Comparison of ENCODE assay signal across 25 mouse cellular contexts in genomic region chr2:69050189-69050588, GRCm38 (mm10).
DNase-seq lines count a peak whose midpoint lies in the region; ATAC-seq and TF ChIP-seq lines count a peak whose summit lies in the region.
"Had no signal": no experiment of that assay in that cellular context is flagged by ENCODE, and none has a peak within 500 bp of the region (broad histone marks: within the 10 kb centered on the region; RNA-seq: fewer than 3 reads in every experiment).

No protein-coding gene starts in this region.

- no peaks in the 10 kb centered on the region for H3K9me3 ChIP-seq in lung, embryonic 15.5 days
- no peaks in the 10 kb centered on the region for H3K9me3 ChIP-seq in lung, postnatal 0 days (ENCODE audit: low read length)
- H3K9me3 ChIP-seq: embryonic facial prominence, embryonic 12.5 days; embryonic facial prominence, embryonic 15.5 days; heart, embryonic 12.5 days; heart, embryonic 15.5 days had no signal

- H3K27me3 ChIP-seq in lung, embryonic 15.5 days, result no peaks in the 10 kb centered on the region
- H3K27me3 ChIP-seq in lung, postnatal 0 days (replicated peaks; ENCODE audit: insufficient read depth, low read length), result no peaks in the 10 kb centered on the region
- H3K27me3 ChIP-seq: embryonic facial prominence, embryonic 12.5 days; embryonic facial prominence, embryonic 15.5 days; heart, embryonic 12.5 days; heart, embryonic 15.5 days; Patski had no signal

- H3K9ac ChIP-seq in lung, embryonic 15.5 days, result no peak overlapping the region
- no peak overlapping the region for H3K9ac ChIP-seq in lung, postnatal 0 days (replicated peaks; ENCODE audit: low read depth)
- H3K9ac ChIP-seq: embryonic facial prominence, embryonic 12.5 days; embryonic facial prominence, embryonic 15.5 days; forebrain, postnatal 0 days; heart, embryonic 12.5 days; heart, embryonic 15.5 days; hindbrain, embryonic 14.5 days had no signal

- TF ChIP-seq CTCF in lung, postnatal 0 days (IDR thresholded peaks at IDR 0.05), result no peak

- no peak overlapping the region for H3K27ac ChIP-seq in lung, embryonic 15.5 days
- H3K27ac ChIP-seq in lung, postnatal 0 days (ENCODE audit: low read length), result no peak overlapping the region
- H3K27ac ChIP-seq: embryonic facial prominence, embryonic 12.5 days; embryonic facial prominence, embryonic 15.5 days; gastrocnemius, adult 2 months; heart, embryonic 15.5 days; hindbrain, embryonic 14.5 days had no signal

- no peaks in the 10 kb centered on the region for H3K36me3 ChIP-seq in lung, embryonic 15.5 days
- H3K36me3 ChIP-seq in lung, postnatal 0 days (ENCODE audit: insufficient read depth, low read length), result no peaks in the 10 kb centered on the region
- H3K36me3 ChIP-seq: embryonic facial prominence, embryonic 12.5 days; embryonic facial prominence, embryonic 15.5 days; heart, embryonic 15.5 days had no signal

- peaks cover 26% of the 10 kb centered on the region for H3K4me1 ChIP-seq in lung, embryonic 15.5 days
- H3K4me1 ChIP-seq in lung, postnatal 0 days (ENCODE audit: insufficient read depth, low read depth, low read length), result peaks cover 6% of the 10 kb centered on the region; the same call in 1 of the 2 replicates
- H3K4me1 ChIP-seq: embryonic facial prominence, embryonic 15.5 days had no signal

- H3K4me2 ChIP-seq in lung, embryonic 15.5 days, result no peak overlapping the region
- H3K4me2 ChIP-seq in lung, postnatal 0 days (replicated peaks; ENCODE audit: low read depth, low read length), result no peak overlapping the region
- H3K4me2 ChIP-seq: embryonic facial prominence, embryonic 12.5 days; embryonic facial prominence, embryonic 15.5 days; heart, embryonic 12.5 days; heart, embryonic 15.5 days; hindbrain, embryonic 14.5 days had no signal

- ATAC-seq in lung, embryonic 15.5 days (ENCODE audit: borderline replicate concordance, extremely low read depth, low FRiP score, low TSS enrichment), result peak; percentile 41; the same call in 1 of the 2 replicates
- ATAC-seq in lung, postnatal 0 days, result no peak
- ATAC-seq: forebrain, embryonic 14.5 days; forebrain, postnatal 0 days; Patski had no signal

- TF ChIP-seq EP300 in lung, postnatal 0 days (IDR thresholded peaks at IDR 0.05), result no peak

- no peak overlapping the region for H3K4me3 ChIP-seq in lung, embryonic 15.5 days
- H3K4me3 ChIP-seq in lung, postnatal 0 days (ENCODE audit: low read depth, low read length), result no peak overlapping the region
- H3K4me3 ChIP-seq: embryonic facial prominence, embryonic 12.5 days; embryonic facial prominence, embryonic 15.5 days; gastrocnemius, adult 2 months; heart, embryonic 12.5 days; heart, embryonic 15.5 days had no signal

- no peak for DNase-seq in lung, postnatal 0 days (ENCODE audit: low spot score)
- DNase-seq in lung, postnatal 36 days, result peak; percentile 27
- DNase-seq in lung, postnatal 14 days, result no peak
- peak; percentile 8 to 43 for DNase-seq in lung, postnatal 4 days
- DNase-seq in kidney, postnatal 10 days, result no peak
- DNase-seq: adrenal gland, postnatal 10 days; adrenal gland, postnatal 36 days; cerebellum, adult 11 months; cerebellum, adult 2 months; cerebellum, adult 9-11 months; cerebellum, postnatal 25 days; forebrain, postnatal 0 days; gastrocnemius, adult 2 months; gastrocnemius, postnatal 14 days; heart, adult 18-20 months; heart, postnatal 14 days; heart, postnatal 4 days had no signal

- 54% methylated on average over 4 of the region's 4 CpGs for WGBS in lung, embryonic 15.5 days
- WGBS in lung, postnatal 0 days, result 57% methylated on average over 4 of the region's 4 CpGs

Comparison
In these comparisons a context has a peak if more than half of its experiments do, and no peak if none do; other contexts are left out.
1. DNase-seq: peak in lung, postnatal 36 days (single experiment) and lung, postnatal 4 days (2 of 2); none in lung, postnatal 0 days (single experiment), lung, postnatal 14 days (single experiment) and kidney, postnatal 10 days (single experiment).